Mouse (Mus musculus): ENCODE results near the gene Zfp69. TPM values are rescaled to one million over a fixed set of nuclear protein-coding genes. Genes with fewer than 3 reads are reported as not detected.

The Zfp69 gene
- polyA plus RNA-seq (2015; fragmentation: Illumina TruSeq; extraction: RNeasy Lipid Tissue Mini Kit (QIAGEN cat#74804); ENCODE audit: insufficient read depth, low read depth, low replicate concordance), result 0.35 TPM

DNA sequence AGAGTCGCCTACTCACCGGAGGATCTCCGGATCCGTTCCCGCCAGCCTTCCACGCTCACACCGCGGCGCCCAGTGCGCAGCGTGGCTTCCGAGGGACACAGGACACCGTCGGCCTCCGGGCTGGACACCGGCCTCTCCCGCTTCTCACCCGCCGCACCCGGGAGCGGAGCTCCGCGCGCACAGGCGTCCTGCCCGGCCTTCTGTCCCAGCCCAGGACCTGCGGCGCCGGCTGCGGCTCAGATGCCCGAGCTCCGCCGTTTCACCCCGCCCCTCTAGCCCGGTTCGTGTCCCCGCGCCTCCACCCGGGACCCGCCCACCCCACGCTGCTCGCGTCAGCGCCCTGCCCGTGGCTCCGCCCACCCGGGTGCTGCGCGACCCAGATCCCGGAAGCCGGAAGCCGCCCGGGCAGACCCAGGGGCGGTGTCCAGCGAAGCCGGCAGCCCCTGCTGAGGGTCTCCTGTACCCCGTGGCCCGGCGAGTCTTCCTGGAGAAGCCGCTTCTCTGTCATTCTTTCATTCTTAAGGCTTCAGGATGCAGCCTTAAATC is at the start of gene Zfp69:
TSS of gene Zfp69 (minus strand) at position 272 of the 546 bp plus-strand sequence.

DNA sequence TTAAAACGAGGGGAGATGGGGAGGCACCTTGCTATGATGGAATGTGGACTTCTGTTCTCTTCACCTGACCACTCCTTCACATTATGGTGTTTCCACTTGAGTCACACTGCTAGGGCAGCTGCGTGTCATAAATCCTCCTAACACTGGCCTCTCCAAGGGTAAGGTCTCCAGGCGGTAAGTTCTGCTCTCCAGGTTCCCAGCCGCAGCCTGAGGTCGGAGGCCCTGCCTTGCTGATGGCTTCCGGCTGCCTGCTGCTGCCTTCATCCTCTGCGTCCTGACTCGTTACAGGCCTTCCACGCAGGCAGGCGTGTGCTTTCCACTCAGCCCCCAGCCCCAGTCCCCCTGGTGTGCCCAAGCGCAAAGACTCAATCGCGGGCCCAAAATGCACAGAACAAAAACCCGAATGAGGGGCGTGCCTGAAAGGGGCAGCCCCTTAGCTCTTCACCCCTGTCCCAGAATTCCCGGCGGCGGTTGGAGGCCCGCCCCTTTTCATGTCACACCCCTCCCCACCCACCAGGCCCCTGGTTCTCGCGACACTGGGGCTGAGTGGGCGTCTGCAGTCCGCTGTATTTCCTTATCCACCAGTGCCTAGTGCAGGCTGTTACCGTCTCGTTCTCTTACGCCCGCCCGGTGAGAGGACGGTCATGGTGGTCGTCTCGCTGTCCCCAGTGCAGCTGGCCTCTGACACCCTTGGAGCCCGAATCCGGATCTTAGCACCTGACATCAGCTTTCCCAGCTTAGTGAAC is 26.8 kb downstream of the Zfp69 start, which contains the start of gene Exo5:
TSS of gene Exo5 (minus strand) at position 464 of the 746 bp plus-strand sequence.

Other genes with a start within 250 kb of the Zfp69 start
- 1.6 TPM for gene Kcnq4, start 203.1 kb downstream of the Zfp69 start, polyA plus RNA-seq (2015; fragmentation: Illumina TruSeq; extraction: RNeasy Lipid Tissue Mini Kit (QIAGEN cat#74804); ENCODE audit: insufficient read depth, low read depth, low replicate concordance)
- gene Nfyc, start 120.1 kb downstream of the Zfp69 start, polyA plus RNA-seq (2015; fragmentation: Illumina TruSeq; extraction: RNeasy Lipid Tissue Mini Kit (QIAGEN cat#74804); ENCODE audit: insufficient read depth, low read depth, low replicate concordance), result 12.4 TPM
- gene Rims3, start 96.9 kb downstream of the Zfp69 start, polyA plus RNA-seq (2015; fragmentation: Illumina TruSeq; extraction: RNeasy Lipid Tissue Mini Kit (QIAGEN cat#74804); ENCODE audit: insufficient read depth, low read depth, low replicate concordance), result 2.7 TPM
- 2.9 TPM for gene Exo5, start 26.7 kb downstream of the Zfp69 start, polyA plus RNA-seq (2015; fragmentation: Illumina TruSeq; extraction: RNeasy Lipid Tissue Mini Kit (QIAGEN cat#74804); ENCODE audit: insufficient read depth, low read depth, low replicate concordance)
- gene Smap2, start 65.5 kb upstream of the Zfp69 start, polyA plus RNA-seq (2015; fragmentation: Illumina TruSeq; extraction: RNeasy Lipid Tissue Mini Kit (QIAGEN cat#74804); ENCODE audit: insufficient read depth, low read depth, low replicate concordance), result 9.5 TPM
- 0.46 TPM for gene Col9a2, start 87.7 kb upstream of the Zfp69 start, polyA plus RNA-seq (2015; fragmentation: Illumina TruSeq; extraction: RNeasy Lipid Tissue Mini Kit (QIAGEN cat#74804); ENCODE audit: insufficient read depth, low read depth, low replicate concordance)
- gene Zmpste24, start 146.5 kb upstream of the Zfp69 start, polyA plus RNA-seq (2015; fragmentation: Illumina TruSeq; extraction: RNeasy Lipid Tissue Mini Kit (QIAGEN cat#74804); ENCODE audit: insufficient read depth, low read depth, low replicate concordance), result 7.7 TPM
- gene Tmco2, start 157.5 kb upstream of the Zfp69 start, polyA plus RNA-seq (2015; fragmentation: Illumina TruSeq; extraction: RNeasy Lipid Tissue Mini Kit (QIAGEN cat#74804); ENCODE audit: insufficient read depth, low read depth, low replicate concordance), result not detected